Mouse (Mus musculus): ENCODE results near the gene Snx30.
"Not testable (repeated sequence)": the region's sequence is repeated elsewhere in the genome, so short reads cannot be mapped to it uniquely, and the experiment has no call there.

Snx30 gene

DNA sequence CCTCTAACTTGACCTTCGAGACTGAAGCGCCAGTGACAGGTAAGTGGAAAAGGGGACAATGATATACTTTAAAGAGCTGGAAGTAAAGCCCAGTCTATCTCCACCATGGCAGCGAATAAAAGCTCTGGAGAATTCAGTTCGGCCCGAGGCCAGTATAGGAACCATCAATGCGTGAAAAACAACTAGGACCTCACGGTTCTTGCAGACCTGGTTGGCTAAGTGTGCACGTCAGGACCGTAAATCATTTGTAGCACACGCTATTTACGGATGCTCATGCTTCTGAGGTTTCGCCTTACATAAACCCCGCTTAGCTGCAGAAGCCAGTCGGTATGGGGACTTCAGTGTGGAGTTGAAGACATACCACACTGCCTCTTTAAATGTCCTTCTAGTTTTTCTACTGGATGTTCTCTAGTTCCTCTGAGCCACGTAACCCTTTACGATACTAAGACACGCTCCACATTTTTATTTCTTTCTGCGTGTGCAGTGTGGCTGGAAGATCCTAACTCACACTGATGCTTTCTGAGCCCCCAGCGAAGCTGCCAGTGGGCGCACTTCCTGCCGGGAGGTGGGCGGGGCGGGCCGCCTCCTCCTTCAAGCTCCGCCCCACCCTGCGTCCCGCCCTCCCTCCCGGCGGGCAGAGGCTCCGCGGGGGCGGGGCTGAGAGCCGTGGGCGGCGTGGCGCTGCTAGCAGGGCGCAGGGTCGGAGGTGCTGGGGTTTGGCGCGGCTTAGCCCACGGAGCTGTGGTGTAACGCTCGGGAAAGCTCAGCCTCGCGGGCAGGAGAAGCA, at the start of gene Snx30:
Snx30 (plus strand) TSS at position 660 of the 787 bp plus-strand sequence.
- peak; percentile 92 to 94 for DNase-seq

DNA sequence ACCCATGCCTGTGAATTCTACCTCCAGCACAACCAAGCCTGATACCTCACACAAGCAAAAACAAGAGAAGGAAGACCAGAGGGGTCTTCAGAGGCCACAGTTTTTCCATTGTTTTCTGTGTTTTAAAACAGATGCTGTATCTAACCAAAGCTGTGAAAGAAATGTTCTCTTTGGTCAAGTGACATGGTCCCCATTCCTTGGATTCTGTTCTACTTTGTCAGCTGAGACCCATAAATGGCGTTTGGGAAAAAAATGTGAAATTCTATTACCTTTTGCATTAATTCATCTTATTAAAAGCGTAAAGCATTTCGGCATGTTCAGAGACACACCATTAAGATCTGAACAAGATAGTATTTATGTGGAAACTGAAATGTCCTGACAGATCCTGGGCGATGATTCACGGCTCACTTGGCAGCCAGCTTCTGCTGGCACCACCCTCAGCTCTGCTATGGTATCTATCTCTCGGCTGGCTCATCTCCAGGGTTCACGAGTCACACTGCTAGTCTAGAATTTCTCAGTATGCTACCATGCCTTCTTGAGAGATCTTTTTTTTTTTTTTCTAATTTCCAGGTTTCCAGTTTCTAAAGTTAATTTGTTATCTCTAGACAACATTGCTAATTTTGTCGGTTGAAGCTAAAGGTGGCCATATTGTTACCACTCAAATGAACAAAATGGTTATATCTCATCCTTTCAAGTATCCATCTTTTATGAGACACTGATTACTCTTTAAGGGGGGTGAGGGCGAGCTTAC, 49.1 kb upstream of the Snx30 start:
- no peak for DNase-seq

DNA sequence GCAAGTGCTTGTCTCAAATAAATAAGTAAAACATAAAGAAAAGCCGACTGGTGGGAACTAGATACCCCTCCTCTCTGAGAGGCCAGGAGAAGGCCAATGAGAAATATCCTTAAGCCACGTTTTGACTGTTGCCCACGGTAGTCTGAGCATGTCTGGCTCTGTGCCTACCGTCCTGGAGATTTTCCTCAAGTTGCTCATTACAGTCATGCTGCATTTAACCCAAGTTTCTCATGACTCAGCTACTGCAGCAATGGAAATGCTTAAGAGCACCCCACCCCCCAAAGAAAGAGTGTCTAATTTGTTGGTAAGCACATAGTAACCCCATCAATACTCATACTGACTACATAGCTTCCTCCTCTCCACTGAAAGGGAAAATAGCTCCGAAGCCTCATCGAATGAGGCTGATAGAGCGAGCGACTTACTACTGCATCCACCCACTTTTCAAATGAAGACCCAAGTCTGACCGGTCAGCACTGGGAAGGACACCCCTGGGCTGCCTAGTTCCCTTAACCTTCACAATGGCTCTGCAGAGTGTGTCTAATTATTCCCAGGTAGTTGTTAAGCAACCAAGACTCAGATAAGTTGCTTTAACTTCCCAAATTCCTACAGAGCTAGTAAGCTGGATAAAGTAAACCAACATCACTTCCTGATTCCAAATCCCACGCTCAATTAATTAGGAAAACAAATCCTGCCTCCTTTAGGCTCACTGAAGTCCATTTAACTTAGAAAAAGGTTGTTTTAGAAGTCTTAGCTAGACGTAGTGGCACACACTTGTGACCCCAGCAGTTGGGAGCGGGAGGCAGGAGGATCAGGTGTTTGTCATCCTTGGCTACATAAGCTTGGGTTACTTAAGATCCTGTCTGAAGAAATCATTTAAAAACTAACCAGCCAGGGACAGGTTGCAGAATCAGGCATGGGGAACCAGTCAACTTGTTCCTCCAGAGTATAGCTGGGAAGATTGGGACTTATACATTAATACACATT, 47.9 kb upstream of the Snx30 start:
- DNase-seq: no peak

DNA sequence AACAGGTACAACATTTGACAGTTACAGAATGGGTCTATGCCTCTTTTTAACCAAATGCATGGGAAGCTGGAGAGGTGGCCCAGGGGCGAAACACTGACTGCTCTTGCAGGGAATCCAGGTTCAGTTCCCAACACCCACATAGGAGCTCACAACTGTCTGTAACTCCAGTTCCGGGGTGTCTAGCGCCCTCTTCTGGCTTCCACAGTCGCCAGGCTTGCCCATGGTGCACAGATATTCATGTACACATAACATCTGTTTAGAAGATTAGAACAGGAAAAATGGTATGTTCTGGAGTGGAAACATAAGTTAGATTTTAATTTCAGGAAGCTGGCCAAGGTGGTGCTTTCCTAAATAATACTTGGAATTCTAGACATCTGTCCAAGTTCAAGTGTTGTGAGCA, 45.6 kb upstream of the Snx30 start:
- no peak for DNase-seq

DNA sequence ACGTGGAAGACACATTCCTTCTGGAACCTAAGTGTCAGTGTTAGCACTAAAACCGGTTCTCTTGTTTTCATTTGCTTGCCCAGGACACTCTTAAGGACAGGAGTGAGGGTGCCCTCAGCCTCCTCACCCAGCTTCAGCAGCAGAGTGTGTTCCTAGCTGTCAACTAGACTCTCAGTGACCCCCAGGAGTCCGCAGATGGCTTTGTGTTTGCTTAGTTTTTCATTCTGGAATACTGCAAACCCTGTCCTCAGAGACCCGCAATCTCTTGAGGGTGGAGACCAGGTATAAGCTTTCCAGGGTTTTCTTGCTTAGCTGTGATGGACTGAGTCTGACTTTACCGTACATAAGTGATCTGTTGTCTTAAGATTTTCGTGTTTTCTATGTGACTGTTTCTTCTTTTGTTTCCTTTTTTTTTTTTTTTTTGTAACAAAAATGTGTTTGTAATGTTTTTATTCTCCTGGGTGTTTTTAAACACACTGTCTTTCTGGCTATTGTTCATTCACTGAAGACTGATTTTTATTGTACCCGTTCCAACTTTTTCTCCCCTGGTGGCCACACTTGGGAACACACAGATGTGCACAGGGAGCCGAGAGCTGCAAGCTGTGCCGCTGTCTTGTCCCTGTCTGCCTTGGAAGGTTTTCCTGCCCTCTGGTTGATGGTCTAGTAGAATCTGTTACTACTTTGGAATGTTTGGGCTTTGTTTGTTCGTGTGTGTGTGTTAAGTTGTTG, 44.8 kb upstream of the Snx30 start:
- peak; percentile 41 to 44 for DNase-seq

DNA sequence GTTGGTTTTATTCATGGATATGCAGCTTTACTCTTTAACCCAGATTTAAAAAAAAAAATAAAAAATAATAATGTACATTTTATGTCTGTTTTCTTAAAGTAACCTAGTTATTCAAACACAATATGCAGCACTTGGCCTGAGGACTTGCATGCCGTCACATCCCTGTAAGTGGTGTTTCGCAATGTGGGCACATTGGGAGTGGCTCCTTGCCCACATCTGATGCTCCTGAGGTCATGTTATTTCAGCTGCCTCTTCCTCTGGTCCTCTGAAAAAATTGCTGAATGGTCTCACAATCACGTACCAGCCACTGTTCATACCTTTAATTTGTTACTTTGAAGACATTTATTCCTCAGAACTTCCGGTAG, 44.3 kb upstream of the Snx30 start:
- no peak for DNase-seq

DNA sequence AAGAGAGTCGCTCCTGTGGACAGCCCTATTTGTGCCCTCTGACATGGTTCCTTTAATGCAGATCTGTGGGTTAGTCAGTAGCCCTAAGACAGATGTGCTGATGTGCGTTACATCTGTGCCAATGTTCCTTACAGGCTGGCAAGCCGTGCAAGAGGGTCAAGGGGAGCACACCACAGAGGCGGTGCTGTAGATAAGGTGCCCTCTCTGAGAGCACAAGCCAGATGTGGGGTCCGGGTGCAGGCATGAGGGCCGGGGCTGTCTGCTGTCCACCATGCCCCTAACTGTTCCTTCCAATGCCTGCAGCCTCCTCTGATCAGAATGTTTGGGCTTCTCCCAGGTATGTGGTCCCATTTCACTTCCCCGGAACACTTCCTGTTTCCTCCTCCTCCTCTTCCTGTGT, 40.7 kb upstream of the Snx30 start:
- no peak for DNase-seq

DNA sequence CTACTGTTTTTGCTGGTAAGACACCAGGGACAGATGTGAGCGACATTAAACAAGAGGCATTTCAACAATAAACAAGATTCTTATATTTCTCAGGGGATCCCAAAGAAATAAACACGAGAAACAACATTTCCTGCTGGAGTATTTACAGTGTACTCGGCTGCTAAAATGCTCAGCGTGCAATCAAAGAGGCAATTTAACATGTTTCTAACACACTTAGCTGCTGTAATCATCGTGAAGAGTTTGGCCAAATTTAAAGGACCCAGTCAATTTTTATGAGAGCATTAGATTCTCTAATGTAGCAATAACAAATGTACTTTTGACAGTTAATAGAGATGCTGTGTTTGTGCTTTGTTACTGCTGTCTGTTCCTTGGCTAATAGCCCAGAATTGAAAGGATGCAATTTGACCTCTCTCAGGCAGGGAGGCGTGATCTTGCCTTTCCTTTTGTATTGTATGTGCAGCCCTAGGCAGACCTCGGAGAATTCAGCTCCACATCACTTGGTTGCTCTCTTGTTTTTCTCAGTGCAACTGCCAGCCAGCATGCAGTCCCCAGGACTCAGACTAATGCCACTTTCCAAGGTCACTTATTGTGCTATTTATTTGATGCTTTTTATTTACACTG, 40.1 kb upstream of the Snx30 start:
- DNase-seq: no peak

DNA sequence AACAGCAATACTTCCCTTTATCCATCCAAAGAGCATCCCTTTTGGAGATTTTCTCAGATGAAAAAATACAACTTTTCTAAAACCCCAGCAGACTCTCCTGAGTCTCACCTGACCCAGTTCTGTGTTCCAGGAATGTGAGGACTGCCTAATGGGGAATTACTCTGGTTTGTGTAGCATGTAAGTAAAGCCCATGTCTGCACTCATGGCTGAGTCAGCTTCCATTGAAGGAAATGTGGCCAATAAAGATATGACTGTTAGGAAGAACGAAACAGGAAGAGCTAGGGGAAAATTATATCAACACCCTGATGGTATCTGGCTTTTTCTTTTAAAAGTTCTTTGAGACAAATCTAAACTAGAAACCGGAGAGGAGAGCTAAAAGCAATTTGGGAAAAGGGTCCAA, 37.9 kb upstream of the Snx30 start:
- DNase-seq: no peak

DNA sequence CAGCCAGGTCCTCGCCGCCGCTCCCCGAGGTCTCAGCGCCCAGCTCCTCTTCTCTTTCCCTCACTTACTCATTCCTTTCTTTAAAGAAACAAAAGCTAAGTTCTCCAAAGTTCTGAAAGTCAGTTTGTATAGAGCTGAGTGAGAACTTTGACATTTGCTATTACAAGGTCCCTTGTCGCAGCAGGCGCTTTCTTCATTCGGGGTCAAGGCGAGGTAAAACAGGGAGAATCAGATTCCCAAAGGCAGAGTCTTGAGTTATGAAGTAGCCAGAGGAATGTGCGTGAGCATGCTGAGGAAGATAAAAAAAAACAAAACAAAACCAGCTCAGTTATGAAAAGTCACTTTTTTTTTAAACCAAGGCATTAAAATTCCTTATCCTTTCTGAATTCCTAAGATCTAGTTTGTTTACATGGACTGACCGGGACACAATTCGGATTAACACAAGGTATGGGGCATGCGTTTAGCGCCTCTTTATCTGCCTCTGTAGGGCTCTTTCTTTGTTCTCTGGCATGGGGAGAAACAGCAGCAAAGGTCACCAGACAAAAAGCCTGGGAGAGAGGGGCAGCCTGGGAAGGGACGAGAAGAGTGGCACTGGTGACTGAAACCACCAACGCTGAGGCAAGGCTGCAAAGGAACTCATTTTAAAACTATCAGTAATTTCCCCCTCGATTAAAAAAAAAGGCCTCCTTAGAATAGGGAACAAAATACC, 33.3 kb upstream of the Snx30 start:
- DNase-seq: no peak

DNA sequence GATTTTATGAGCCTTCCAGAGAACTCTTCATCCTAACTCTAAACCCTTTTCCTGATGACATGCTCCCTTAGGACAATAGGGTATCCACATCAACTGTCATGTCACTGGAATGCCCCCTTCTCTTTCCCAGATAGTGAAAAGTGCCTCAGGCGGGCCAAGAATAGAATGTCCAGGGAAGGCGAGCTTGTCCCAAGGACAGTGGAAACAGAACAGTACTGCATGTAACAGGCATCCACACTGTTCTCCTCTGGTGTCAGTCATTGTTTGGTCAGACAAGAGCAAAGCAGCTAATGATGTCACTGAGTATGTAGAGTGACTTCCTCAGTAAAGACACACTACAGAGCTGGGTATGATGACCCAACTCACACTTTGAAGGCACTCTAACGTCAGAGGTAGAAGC, 27.8 kb upstream of the Snx30 start:
- DNase-seq: no peak

DNA sequence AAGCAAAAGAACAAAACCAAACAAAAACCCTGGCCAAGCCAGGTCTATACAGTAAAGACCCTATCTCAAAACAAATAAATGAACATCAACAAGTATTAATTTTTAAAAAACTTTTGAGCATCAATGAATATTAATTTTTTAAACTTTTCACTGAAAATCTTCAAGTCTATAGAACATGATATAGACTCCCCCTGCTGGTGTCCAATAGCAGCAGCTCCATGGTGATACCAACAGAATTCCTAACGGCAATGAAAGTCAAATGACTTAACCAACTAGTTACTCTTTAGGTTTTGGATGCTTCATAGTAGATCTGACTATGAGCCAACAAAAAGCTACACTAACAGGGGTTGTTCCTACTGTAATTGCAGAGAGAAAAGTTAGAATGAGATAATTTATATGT, 25.1 kb upstream of the Snx30 start:
- peak; percentile 16 to 33 for DNase-seq

DNA sequence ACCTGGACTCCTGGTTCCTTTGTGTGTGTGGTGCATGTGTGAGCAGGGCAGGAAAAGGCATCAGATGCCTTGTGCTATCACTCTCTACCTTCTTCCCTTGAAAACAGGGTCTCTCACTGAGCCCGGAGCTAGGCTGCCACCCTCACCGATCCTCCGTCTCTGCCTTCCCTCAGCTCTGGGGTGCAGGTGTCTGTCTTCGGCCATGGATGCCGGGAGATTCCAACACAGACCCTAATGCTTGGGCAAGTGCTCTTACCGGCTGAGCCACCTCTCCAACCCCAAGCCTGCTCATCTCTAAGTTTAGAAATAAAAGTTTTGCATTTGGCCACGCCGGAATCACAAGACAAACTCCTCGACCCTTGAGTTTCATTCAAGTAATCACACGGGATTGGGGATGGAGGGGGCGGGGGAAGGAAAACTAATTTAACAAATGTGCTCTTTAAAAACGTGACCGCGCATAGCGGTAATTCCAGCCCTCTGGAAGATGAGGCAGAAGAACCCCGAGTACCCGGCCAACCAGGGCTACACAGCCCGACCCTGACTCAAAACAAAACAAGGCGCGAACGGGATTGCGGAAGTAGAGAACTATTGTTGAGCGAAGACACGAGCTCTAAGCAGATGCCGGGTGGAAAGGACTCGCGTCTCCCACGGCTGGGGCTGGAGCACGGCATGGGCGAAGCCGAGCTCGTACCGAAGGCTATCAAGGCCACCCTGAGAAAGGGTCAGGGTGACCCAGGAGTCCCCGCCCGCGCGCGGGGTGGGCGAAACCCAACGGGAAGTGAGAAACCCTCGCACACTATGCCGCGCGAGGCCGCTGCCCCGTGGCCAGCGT, 22.6 kb upstream of the Snx30 start:
- peak; percentile 19 to 72 for DNase-seq

DNA sequence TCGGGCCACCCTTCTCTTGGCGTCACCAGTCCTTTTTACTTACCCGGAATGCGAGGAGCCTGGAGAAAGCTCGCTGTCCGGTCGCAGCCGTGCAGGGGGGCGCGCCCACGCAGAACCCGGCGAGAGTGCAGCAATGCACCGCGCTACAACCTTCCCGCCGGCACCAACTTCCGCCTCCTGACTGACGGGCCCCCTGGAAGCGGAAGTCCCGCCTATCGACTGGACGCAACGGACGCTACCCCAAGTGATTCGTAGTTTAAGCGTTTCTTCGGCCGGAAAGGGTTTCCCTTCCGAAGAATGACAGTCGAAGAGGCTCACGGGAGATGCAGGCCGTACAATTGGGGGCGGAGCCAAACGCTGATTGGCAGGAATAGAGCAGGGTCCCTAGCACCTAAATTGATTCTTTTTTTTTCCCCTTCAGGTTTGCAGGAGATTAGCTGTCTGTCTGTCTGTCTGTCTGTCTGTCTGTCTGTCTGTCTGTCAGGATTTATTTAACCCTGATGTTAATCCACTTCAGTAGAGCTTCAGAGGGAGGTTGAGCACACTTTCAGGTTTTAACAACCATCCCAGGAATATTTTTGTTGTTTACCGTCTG, 21.9 kb upstream of the Snx30 start:
- peak; percentile 96 for DNase-seq

DNA sequence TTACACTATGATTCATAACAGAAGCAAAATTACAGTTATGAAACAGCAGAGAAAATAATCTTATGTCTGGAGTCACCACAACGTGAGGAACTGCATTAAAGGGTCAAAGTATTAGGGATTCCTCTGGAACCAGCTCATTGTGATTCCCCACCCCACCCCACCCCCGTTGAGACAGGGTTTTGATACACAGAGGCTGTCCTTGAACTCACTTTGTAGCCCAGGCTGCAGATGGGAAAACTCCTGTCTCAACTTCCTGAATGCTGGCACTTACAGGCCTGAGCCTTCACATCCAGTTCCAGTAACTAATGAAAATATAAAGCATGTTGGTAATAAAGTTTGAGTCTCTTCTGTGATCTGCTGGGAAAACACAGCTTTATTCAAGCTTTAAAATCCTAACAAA, 20.2 kb upstream of the Snx30 start:
- DNase-seq: no peak

DNA sequence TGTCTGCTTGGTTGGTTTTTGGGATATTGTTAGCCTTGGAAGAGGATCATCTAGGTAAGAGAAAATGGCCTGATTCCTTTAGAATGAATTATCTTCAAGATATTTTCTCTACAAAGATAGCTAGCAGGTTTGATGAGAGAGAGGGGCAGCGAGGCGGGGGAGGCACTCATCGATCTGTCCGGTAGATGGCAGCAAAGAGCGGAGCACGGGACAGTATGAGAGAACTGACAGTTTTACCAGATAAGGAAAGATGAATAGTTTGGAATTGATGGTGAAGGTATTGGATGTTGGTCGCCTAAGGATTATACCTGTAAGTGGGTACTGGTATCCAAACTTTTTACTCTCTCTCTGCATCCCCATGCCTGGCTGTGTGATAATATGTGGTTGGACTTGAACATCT, 19.0 kb upstream of the Snx30 start:
- peak; percentile 89 to 91 for DNase-seq

DNA sequence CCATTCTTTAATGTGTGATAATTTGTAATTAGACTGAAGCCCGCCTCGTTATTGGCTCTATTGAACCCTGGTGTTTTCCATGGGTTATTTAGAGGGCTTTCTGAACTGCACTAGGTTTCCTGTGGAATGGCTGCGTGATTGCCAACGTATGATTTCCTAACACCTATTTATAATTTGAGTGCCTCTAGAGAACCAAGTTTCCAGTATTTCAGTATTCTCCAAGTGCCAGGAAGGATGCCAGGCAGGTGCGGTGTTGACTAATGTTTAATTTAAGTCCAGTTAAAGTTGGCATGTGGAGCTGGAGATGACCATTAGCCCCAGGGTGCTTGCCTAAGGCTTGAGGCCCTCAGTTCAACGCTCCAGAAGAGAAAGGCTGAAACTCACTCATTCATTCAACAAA, 18.5 kb upstream of the Snx30 start:
- no peak for DNase-seq

DNA sequence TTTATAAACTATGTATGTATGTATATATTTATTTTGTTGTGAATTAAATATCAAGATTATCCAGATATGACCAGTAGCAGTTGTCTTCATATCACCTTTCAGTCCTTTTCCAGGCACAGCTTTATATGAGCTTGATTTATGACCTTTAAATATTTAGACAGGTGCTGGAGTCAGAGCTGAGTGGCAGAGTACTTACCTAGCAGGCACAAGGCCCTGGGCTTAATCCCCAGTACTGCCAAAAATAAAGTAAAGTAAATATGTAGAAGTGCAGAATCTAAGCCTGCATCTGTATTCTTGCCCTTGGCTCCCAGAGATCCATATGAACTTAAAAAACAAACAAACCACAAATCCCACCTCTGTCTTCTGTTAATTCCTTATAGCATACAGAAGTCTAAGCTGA, 16.6 kb upstream of the Snx30 start:
- DNase-seq: no peak

DNA sequence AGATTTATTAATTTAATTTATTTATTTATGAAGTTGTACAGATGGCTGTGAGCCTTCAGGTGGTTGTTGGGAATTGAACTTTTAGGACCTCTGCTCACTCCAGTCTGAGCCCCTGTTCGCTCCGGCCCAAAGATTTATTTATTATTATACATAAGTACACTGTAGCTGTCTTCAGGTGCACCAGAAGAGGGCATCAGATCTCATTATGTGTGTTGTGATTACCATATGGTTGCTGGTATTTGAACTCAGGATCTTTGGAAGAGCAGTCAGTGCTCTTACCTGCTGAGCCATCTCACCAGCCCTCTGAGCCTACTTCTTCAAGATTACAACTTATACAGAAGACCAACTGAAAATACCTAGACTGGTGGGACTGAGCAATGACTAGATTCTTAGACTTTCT, 12.0 kb upstream of the Snx30 start:
- DNase-seq: not testable (repeated sequence)

DNA sequence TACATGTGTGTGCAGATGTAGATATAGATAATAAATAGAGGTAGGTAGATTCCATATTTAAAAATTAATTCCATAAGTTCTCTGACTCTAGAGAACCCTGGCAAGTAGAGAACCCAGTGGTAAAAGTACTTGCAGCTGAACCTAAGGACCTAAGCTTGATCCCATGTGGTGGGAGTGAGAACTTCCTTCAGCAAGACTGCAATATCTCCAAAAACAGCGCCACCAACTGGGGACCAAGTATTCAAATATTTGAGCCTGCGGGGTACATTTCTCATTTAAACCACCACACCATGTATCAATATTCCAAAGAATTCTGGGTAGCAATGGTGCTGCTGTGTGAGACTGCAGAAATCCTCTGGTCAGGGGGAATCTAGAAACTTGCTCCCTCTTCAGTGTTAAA, 11.5 kb upstream of the Snx30 start:
- peak in 1 of 2 experiments; percentile 38 for DNase-seq
